Mouse (Mus musculus) lung, embryonic 16.5 days (tissue): ENCODE results near the gene 3110082J24Rik. TPM values are rescaled to one million over a fixed set of nuclear protein-coding genes. Genes with fewer than 3 reads are reported as not detected.

Experiments
- ATAC-seq: fragments of 200-750 bp; cut with Nextera tagmentation; 2 replicates; pipeline ENCODE4 v1.8.0; 2017; ENCODE audit warnings: low read depth, mild to moderate bottlenecking, moderate library complexity
- H3K27ac ChIP-seq: fragments of 300-500 bp; sonication (generic); 2 replicates; pipeline ENCODE4 v1.5.1; 2014; ENCODE audit warnings: mild to moderate bottlenecking, control low read depth, low read length
- H3K27me3 ChIP-seq: fragments of 300-500 bp; sonication (generic); 2 replicates; pipeline ENCODE4 v1.6.1; 2014; ENCODE audit warnings: low read depth, low read length, mixed read lengths; ENCODE audit not compliant: control insufficient read depth, insufficient read depth
- H3K36me3 ChIP-seq: fragments of 300-500 bp; sonication (generic); 2 replicates; pipeline ENCODE4 v1.6.1; 2014; ENCODE audit warnings: low read length; ENCODE audit not compliant: control insufficient read depth, insufficient read depth
- H3K4me1 ChIP-seq: fragments of 300-500 bp; sonication (generic); replicated peaks from 2 replicates; pipeline ENCODE4 v1.6.1; 2014; ENCODE audit warnings: low read length, mixed read lengths; ENCODE audit not compliant: control insufficient read depth, insufficient read depth
- H3K4me2 ChIP-seq: fragments of 300-500 bp; sonication (generic); 2 replicates; pipeline ENCODE4 v1.6.1; 2014; ENCODE audit warnings: low read depth, low read length, control low read depth
- H3K4me3 ChIP-seq: fragments of 300-500 bp; sonication (generic); 2 replicates; pipeline ENCODE4 v1.5.1; 2014; ENCODE audit warnings: mild to moderate bottlenecking, low read length, control low read depth
- H3K9ac ChIP-seq: fragments of 300-500 bp; sonication (generic); 2 replicates; pipeline ENCODE4 v1.6.1; 2014; ENCODE audit warnings: low read length, control low read depth
- H3K9me3 ChIP-seq: fragments of 300-500 bp; sonication (generic); 2 replicates; pipeline ENCODE4 v1.6.1; 2016; ENCODE audit warnings: low read length; ENCODE audit not compliant: control insufficient read depth
- WGBS: fragments of 180-500 bp; shearing (Covaris S2); extraction: QIAGEN DNeasy Blood & Tissue Kit; methylation state at CpG from one replicate; pipeline ENCODE4 v1.1.7; 2014; 5-methylcytosine and 5-hydroxymethylcytosine counted together
- polyA plus RNA-seq: library from polyadenylated mRNA; unstranded; fragments of >200 nt; fragmentation: Nextera tagmentation; extraction: Ambion mirVana; gene quantifications from 2 replicates; pipeline ENCODE4 v1.2.1, GENCODE M21; 2015

The 3110082J24Rik gene
- polyA plus RNA-seq, 1 experiment from 2014 or later, result not detected

DNA sequence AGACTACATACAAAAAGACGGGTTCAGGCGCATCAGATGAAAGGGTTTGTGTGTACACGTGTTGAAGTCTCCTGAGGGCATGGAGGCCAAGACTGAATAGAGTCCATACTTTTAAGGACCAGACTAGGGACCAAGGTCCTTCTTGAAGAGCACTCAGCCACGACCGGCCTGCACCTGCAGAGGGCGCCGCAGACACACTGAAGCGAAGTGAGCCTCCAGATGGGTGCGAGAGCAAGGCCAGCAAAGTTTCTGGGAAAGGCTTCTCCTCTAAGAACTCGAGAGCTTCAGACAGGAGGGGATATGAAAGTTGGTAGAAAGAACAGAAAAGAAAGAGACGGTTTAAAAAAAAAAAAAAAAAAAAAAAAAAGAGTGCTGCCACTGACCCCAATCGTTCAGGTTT lies 1.5 kb downstream of the 3110082J24Rik start:
- no peak for ATAC-seq
- no peak overlapping the region for H3K27ac ChIP-seq
- H3K9ac ChIP-seq, result no peak overlapping the region
- H3K4me1 ChIP-seq, result peaks cover 10% of the 10 kb centered on the region
- WGBS, result 3% methylated on average over 12 of the region's 12 CpGs
- H3K9me3 ChIP-seq, result no peaks in the 10 kb centered on the region
- peak overlapping the region; percentile 95 for H3K4me2 ChIP-seq
- H3K36me3 ChIP-seq, result no peaks in the 10 kb centered on the region
- H3K4me3 ChIP-seq, result peak overlapping the region; percentile 54
- peaks cover 49% of the 10 kb centered on the region for H3K27me3 ChIP-seq

DNA sequence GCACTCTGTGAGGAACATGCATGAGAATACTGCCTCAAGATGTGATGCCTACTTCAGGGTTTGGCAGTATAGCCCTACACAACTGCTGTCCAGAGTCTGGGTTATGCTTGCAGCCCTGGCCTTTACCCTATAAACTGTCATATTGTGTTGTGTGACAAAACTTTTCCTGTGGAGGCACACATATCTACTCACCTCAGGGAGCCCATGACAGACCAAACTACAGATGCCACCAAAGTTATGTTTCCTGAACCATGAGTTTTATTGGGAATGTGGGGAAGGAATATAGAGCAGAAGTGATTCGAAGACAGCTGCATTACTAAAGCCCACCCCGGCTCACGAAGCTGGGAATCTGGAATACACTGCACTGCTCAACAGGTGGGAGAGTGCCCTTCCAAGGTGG lies 2.5 kb downstream of the 3110082J24Rik start:
- H3K4me1 ChIP-seq, result peaks cover 10% of the 10 kb centered on the region
- H3K9ac ChIP-seq, result no peak overlapping the region
- H3K4me2 ChIP-seq, result no peak overlapping the region
- no peak overlapping the region for H3K27ac ChIP-seq
- peaks cover 49% of the 10 kb centered on the region for H3K27me3 ChIP-seq
- H3K4me3 ChIP-seq, result no peak overlapping the region
- H3K9me3 ChIP-seq, result no peaks in the 10 kb centered on the region
- 80% methylated on average over 3 of the region's 3 CpGs for WGBS
- H3K36me3 ChIP-seq, result no peaks in the 10 kb centered on the region
- ATAC-seq, result no peak

DNA sequence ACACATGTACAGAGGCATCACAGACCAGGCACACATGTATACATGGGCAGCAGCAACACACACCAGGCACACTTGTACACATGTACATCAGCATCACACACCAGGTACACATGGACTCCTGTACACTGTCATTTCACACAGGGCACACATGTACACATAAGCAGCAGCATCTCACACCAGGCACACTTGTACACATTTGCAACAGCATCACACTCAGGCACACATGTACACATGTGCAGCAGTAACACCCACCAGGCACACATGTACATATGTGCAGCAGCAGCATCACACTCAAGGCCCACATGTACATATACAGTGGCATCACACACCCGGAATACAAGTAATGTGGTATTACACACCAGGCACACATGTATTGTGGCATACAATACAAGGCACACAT lies 7.6 kb downstream of the 3110082J24Rik start:
- Histone ChIP-seq H3K9ac (no peak overlapping the region), H3K4me2 (no peak overlapping the region), H3K4me1 (no peaks in the 10 kb centered on the region), H3K27ac (no peak overlapping the region), H3K27me3 (peaks cover under 1% of the 10 kb centered on the region; the same call in 1 of the 2 replicates), H3K9me3 (no peaks in the 10 kb centered on the region), H3K4me3 (no peak overlapping the region), H3K36me3 (no peaks in the 10 kb centered on the region)
- 90% methylated on average over 1 of the region's 1 CpGs for WGBS
- no peak for ATAC-seq

DNA sequence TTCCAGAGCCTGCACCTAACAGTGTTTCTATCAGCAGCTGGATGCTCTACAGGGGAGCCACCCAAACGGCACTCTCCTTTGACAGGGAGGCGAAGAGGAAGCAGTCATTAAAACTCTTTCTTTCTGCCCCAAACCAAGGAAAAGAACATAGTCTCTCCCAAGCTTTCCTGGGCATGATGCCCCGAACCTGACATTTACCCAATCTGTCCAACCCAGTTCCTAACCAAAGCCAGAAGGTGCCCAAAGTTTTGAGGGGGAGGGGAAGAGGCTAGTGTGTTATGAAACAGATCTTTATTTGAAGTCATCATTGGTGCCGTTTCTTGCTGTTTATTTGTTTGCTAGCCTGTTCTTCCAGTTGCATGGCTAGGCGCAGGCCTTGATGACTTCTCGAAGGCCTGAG lies 10.2 kb downstream of the 3110082J24Rik start:
- no peak overlapping the region for H3K27ac ChIP-seq

DNA sequence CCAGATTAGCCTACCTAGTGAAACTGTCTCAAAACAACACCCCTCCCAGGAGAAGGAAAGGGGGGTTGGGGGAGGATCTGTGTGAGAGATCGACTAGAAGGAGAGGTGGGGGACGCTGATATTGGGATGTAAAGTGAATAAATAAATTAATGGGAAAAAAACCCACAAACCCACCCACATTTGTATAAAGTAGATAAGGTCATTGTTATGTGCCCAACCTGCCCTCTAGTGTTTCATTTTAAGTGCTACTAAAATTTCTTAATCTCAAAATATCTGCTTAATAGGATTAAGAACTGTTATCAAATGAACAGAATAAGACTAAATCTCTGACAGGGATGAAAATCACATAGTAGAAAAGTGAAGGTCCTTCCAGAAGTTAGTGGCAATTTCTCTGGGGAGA lies 11.5 kb downstream of the 3110082J24Rik start:
- Histone ChIP-seq H3K9me3 (no peaks in the 10 kb centered on the region), H3K36me3 (no peaks in the 10 kb centered on the region), H3K4me1 (no peaks in the 10 kb centered on the region), H3K4me2 (no peak overlapping the region), H3K27ac (no peak overlapping the region), H3K27me3 (no peaks in the 10 kb centered on the region), H3K4me3 (no peak overlapping the region), H3K9ac (no peak overlapping the region)
- 43% methylated on average over 2 of the region's 2 CpGs for WGBS
- ATAC-seq, result no peak

More for the DNA sequence above, 10.2 kb downstream of the 3110082J24Rik start:
- Histone ChIP-seq H3K4me2 (no peak overlapping the region), H3K36me3 (no peaks in the 10 kb centered on the region), H3K27me3 (no peaks in the 10 kb centered on the region), H3K9ac (no peak overlapping the region), H3K9me3 (no peaks in the 10 kb centered on the region), H3K4me3 (no peak overlapping the region), H3K4me1 (no peaks in the 10 kb centered on the region)
- ATAC-seq, result no peak
- WGBS, result 54% methylated on average over 6 of the region's 6 CpGs

DNA sequence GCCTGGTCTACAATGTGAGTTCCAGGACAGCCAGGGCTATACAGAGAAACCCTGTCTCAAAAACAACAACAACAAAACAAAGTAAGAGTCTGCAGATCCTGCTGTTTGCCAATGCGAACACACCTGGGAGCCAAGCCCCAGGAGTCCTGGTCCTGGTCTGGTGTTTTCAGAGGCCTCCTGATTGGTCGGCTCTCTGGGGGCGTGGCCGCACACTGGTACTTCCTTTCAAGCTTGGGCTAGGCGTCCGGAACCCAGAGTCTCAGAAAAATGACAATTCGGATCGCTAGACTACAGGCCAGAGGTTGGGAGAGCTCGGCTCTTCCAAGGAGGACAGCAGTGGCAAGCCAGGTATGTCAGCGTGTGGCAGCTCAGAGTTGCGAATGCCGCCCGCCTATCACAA lies 13.2 kb downstream of the 3110082J24Rik start:
- Histone ChIP-seq H3K9ac (no peak overlapping the region), H3K27ac (no peak overlapping the region), H3K4me3 (no peak overlapping the region), H3K9me3 (no peaks in the 10 kb centered on the region), H3K4me1 (no peaks in the 10 kb centered on the region), H3K36me3 (no peaks in the 10 kb centered on the region), H3K27me3 (no peaks in the 10 kb centered on the region), H3K4me2 (no peak overlapping the region)
- ATAC-seq, result no peak
- WGBS, result 48% methylated on average over 13 of the region's 13 CpGs

DNA sequence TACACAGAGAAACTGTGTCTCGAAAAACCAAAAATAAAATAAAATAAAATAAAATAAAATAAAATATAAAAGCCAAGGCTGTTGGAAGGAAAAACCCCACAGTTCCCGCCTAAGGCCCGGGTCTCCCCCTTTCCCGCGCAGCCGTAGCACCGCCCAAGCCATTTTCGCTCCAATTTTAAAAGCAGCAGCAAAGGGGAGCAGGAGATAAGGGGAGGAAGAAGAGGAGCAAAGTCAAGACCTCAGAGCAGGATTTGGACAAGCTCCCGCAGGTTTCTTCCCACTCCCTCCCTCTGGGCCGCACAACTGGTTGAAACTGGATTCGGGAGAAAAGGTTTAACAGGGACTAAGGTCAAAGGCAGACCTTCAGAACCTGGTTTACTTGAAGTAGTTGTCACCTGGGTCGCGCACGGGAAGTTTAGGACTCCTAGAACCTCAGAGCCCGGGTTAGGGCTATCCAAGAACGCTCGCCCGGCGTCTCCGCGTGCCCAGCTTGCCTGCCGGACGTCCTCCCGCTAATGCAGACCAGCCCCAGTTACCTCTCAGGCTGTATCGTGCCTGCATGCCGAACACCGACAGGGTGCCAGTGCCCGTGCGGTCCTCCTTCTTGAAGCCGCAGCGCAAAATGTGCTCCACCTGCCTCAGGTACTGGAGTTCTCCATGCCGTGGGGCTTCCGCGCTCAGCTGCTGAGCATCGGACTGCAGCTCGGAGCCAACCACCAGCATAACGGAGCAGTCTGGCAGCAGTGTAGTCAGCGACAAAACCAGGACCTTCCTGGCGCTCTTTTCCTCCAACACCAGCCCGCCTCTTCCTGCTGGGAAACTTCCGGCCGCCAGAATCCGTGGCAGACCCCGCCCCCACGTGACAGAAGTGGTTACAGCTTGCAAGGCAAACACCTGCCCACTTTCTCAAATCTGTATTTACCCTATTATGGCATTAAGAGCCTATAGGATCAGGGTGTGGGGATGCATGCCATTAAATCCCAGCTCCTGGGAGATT lies 32.8 kb downstream of the 3110082J24Rik start, which contains the start of gene Tyms:
Gene Tyms, minus strand, starts transcription at position 793 of the 997 bp plus-strand sequence.
- Histone ChIP-seq H3K27me3 (no peaks in the 10 kb centered on the region), H3K9ac (peak within 1 kb of the TSS; percentile 93), H3K4me1 (peaks cover 11% of the 10 kb centered on the region), H3K36me3 (peaks cover 14% of the 10 kb centered on the region), H3K4me2 (peak within 1 kb of the TSS; percentile 74), H3K4me3 (peak within 1 kb of the TSS; percentile 92), H3K9me3 (no peaks in the 10 kb centered on the region), H3K27ac (peak within 1 kb of the TSS; percentile 92)
- WGBS, result under 1% methylated on average over 41 of the region's 45 CpGs
- ATAC-seq, result peak; percentile 95

DNA sequence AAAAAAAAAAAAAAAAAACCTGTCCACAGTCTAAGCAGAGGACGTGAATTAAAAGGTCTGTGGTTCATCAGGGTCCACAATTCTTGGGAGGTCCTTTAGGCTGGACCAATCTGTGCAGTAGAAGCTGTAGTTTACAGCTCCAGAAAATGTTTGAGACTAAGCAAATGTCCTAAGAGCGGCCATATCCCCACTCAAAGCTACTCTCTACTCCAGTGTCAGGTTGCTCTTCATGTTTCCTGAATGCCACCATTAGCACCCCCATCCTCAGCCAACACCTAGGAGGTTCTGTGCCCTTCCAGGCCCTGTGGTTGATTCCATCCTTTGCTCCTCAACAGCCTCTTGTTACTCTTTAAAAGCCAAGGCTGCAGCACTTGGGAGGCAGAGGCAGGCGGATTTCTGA lies 33.5 kb downstream of the 3110082J24Rik start:
- H3K4me3 ChIP-seq, result peak overlapping the region; percentile 92
- H3K4me2 ChIP-seq, result peak overlapping the region; percentile 74
- no peaks in the 10 kb centered on the region for H3K27me3 ChIP-seq
- H3K9me3 ChIP-seq, result no peaks in the 10 kb centered on the region
- peak overlapping the region; percentile 93 for H3K9ac ChIP-seq
- H3K27ac ChIP-seq, result no peak overlapping the region
- ATAC-seq, result no peak
- peaks cover 17% of the 10 kb centered on the region for H3K36me3 ChIP-seq
- peaks cover 11% of the 10 kb centered on the region for H3K4me1 ChIP-seq
- WGBS, result 24% methylated on average over 3 of the region's 3 CpGs

DNA sequence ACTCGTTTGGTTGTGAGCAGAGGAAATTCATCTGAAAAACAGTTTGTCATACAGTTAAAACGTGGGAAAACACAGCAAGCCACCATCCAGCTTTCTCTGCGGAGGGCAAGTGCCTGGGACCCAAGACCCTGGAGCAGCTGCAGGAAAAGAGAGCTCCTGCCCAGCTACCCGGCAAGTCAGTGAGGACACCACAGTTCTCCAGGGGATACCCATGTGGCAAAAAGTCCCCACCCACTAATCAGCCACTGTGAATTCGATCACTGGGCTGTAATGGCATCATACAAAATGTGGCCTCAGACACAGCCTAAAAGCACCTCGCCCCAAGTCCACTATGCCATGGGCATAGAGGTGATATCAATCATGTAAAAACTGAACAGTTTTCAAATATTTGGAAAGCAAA lies 34.2 kb downstream of the 3110082J24Rik start:
- H3K27me3 ChIP-seq, result no peaks in the 10 kb centered on the region
- 69% methylated on average over 6 of the region's 6 CpGs for WGBS
- H3K9me3 ChIP-seq, result no peaks in the 10 kb centered on the region
- peaks cover 11% of the 10 kb centered on the region for H3K4me1 ChIP-seq
- no peak overlapping the region for H3K27ac ChIP-seq
- peak overlapping the region; percentile 74 for H3K4me2 ChIP-seq
- peaks cover 20% of the 10 kb centered on the region for H3K36me3 ChIP-seq
- no peak for ATAC-seq
- peak overlapping the region; percentile 92 for H3K4me3 ChIP-seq
- peak overlapping the region; percentile 93 for H3K9ac ChIP-seq
